Mouse (Mus musculus) cerebellum, adult 2 months (tissue): ENCODE data around the gene Qsox1.

Source experiments
- CTCF ChIP-seq: fragments of 200-500 bp; IDR thresholded peaks from 2 replicates; pipeline ENCODE4 v1.5.1; 2011; ENCODE audit warnings: low read depth, mild to moderate bottlenecking, control low read depth, low read length, moderate library complexity, borderline replicate concordance; ENCODE audit not compliant: insufficient read depth
- POLR2A ChIP-seq: fragments of 200-500 bp; IDR thresholded peaks from 2 replicates; pipeline ENCODE4 v1.6.1; 2011; ENCODE audit warnings: low read length, control low read depth, borderline replicate concordance; ENCODE audit not compliant: insufficient read depth

DNA sequence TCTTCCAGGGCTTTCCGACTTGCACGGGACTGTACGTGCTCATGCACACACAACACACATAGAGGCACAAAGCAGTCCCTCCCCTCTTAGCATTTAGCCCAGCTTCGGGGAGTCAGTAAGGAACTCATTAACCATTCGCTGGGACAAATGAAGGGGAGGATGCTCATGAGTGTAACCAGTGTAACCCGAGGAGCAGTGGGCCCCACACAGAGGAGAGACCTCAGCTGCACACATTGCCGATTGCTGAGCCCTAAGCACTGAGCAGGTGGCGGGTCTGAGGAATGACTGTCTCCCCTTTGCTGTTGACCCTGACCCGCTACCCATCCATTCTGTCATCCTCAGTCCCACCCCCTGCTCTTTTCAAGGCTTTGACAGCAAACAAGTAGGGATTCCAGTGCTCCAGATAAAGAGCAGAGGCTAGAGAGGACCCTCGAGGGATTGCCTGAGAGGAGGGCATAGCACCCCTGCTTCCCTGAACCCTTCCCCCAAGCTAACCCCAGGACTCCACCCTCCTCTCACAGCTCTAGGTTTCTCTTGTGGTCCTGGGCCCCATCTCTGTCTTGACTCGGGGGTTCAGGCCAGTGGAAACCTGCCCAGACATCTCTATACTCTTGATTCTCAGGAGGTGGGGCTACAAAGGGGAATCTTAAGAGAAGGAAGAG is 62.0 kb downstream of the Qsox1 start:
- no peak for TF ChIP-seq POLR2A
- no peak for TF ChIP-seq CTCF
